Mouse (Mus musculus) embryonic facial prominence, embryonic 13.5 days (tissue): ENCODE data around the gene Scnm1. TPM values are rescaled to one million over a fixed set of nuclear protein-coding genes. Genes with fewer than 3 reads are reported as not detected.
A peak's percentile ranks its signal among the peaks of the same experiment; 100 is the strongest.

ENCODE experiments used
- ATAC-seq: fragments of 200-750 bp; cut with Nextera tagmentation; 2 replicates; pipeline ENCODE4 v1.8.0; 2017; ENCODE audit warnings: low read depth; ENCODE audit not compliant: insufficient number of reproducible peaks, insufficient read depth, low FRiP score, low TSS enrichment
- H3K27ac ChIP-seq: fragments of 300-500 bp; sonication (generic); 2 replicates; pipeline ENCODE4 v1.5.1; 2015; ENCODE audit warnings: moderate library complexity, mild to moderate bottlenecking, inconsistent platforms
- H3K27me3 ChIP-seq: fragments of 300-500 bp; sonication (generic); 2 replicates; pipeline ENCODE4 v1.6.1; 2015; ENCODE audit warnings: mild to moderate bottlenecking, inconsistent platforms
- H3K36me3 ChIP-seq: fragments of 300-500 bp; sonication (generic); 2 replicates; pipeline ENCODE4 v1.6.1; 2015; ENCODE audit warnings: mild to moderate bottlenecking, inconsistent platforms
- H3K4me1 ChIP-seq: fragments of 300-500 bp; sonication (generic); 2 replicates; pipeline ENCODE4 v1.6.1; 2015; ENCODE audit warnings: inconsistent platforms
- H3K4me2 ChIP-seq: fragments of 300-500 bp; sonication (generic); 2 replicates; pipeline ENCODE4 v1.6.1; 2015; ENCODE audit warnings: moderate library complexity, mild to moderate bottlenecking, inconsistent platforms
- H3K4me3 ChIP-seq: fragments of 300-500 bp; sonication (generic); 2 replicates; pipeline ENCODE4 v1.5.1; 2015; ENCODE audit warnings: mild to moderate bottlenecking, inconsistent platforms
- H3K9ac ChIP-seq: fragments of 300-500 bp; sonication (generic); 2 replicates; pipeline ENCODE4 v1.6.1; 2015; ENCODE audit warnings: mild to moderate bottlenecking, inconsistent platforms
- H3K9me3 ChIP-seq: fragments of 300-500 bp; sonication (generic); 2 replicates; pipeline ENCODE4 v1.6.1; 2016; ENCODE audit warnings: inconsistent platforms
- WGBS: fragments of 180-500 bp; shearing (Covaris S2); methylation state at CpG from one replicate; pipeline ENCODE4 v1.1.7; 2015; ENCODE audit warnings: mixed read lengths; 5-methylcytosine and 5-hydroxymethylcytosine counted together
- polyA plus RNA-seq: library from polyadenylated mRNA; unstranded; fragments of >200 nt; fragmentation: Nextera tagmentation; extraction: Ambion mirVana; gene quantifications from 2 replicates; pipeline ENCODE4 v1.2.1, GENCODE M21; 2015

The Scnm1 gene
- polyA plus RNA-seq, 1 experiment from 2014 or later = 75.2 TPM

DNA sequence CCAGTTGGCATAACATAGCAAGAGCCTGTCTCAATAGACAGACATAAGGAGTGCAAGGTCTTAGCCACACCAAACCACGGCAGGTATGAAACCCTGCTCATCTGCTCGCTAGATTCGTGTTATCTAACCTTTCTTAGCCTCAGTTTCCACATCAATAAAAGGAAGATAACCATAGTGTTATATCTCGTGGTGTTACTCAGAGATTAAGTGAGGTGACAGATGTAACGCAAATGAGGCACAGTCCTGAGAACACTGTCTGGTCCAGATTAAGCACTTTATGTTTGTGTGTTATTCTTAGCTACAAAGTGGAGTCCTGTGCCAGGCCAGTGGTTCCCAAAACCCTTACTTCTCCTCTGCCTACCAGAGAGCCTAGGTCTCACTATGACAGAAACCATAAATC lies 31.0 kb upstream of the Scnm1 start:
- WGBS = 82% methylated on average over 5 of the region's 5 CpGs
- no peak overlapping the region for H3K4me2 ChIP-seq
- no peak overlapping the region for H3K9ac ChIP-seq
- no peak for ATAC-seq
- no peaks in the 10 kb centered on the region; the same call in 1 of the 2 replicates for H3K9me3 ChIP-seq
- no peak overlapping the region for H3K4me3 ChIP-seq
- peaks cover 27% of the 10 kb centered on the region for H3K4me1 ChIP-seq
- H3K27ac ChIP-seq = no peak overlapping the region
- peaks cover 57% of the 10 kb centered on the region for H3K36me3 ChIP-seq
- H3K27me3 ChIP-seq = peaks cover 7% of the 10 kb centered on the region

DNA sequence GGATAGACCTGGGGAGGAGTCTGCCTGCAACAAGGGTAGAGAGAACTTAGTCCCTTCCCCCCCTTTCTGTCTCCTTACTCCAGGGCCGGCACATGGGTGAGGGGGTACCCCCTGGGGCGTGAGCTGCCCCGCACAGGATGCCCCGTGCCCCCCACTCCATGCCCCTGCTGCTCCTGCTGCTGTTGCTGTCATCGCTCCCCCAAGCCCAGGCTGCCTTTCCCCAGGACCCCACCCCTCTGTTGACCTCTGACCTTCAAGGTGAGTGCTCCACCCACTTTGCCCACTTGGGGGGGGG lies 30.4 kb upstream of the Scnm1 start:
- peaks cover 50% of the 10 kb centered on the region for H3K36me3 ChIP-seq
- no peak overlapping the region for H3K4me3 ChIP-seq
- peaks cover 32% of the 10 kb centered on the region for H3K4me1 ChIP-seq
- peaks cover under 1% of the 10 kb centered on the region for H3K27me3 ChIP-seq
- H3K4me2 ChIP-seq = no peak overlapping the region
- H3K27ac ChIP-seq = no peak overlapping the region
- no peak overlapping the region for H3K9ac ChIP-seq
- no peaks in the 10 kb centered on the region; the same call in 1 of the 2 replicates for H3K9me3 ChIP-seq
- no peak for ATAC-seq
- WGBS = 76% methylated on average over 5 of the region's 5 CpGs

DNA sequence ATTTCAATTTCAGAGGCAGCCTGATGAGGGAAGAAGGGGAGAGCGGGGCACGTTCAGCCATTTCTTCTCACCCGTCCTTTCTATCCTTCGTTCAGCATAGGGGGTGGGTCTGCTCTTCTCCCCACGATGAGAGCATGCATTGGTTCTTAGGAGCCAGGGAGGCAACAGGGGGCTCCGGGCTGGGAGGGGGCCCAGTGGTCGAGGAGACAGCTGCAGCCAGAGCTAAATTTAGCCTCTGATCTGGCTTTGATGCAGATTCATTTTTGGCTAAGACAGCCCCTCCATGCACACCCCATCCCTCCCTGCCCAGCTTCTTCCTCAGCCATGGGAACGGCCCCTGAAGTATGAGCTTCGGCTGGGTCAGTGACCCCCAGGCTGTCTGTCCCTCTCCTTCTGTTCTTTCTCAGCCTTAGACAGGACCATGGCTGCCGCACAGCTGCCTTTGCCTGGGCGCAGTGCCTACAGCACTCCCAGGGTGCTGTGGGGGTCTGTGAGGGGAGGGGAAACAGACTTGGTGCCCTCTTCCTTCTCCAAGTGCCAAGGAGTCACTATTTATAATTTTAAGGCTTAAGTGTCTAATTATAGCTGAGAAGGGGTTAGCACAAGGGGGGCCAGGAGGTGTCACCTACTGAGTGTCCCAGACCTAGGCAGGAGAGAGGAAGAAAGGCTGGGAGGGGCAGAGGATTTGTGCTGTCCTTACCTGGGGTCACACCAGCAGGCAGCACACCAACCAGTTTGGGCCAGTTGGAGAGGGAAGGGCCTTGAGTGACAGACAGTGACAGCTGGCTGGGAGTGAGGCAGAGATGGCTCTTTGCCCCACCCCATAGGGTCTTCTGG lies 29.8 kb upstream of the Scnm1 start:
- H3K9ac ChIP-seq = peak overlapping the region; percentile 44
- H3K27ac ChIP-seq = no peak overlapping the region
- 57% methylated on average over 11 of the region's 11 CpGs for WGBS
- H3K9me3 ChIP-seq = no peaks in the 10 kb centered on the region; the same call in 1 of the 2 replicates
- no peak for ATAC-seq
- peaks cover 32% of the 10 kb centered on the region for H3K4me1 ChIP-seq
- no peak overlapping the region for H3K4me3 ChIP-seq
- peaks cover 6% of the 10 kb centered on the region; the same call in 1 of the 2 replicates for H3K27me3 ChIP-seq
- peaks cover 45% of the 10 kb centered on the region for H3K36me3 ChIP-seq
- peak overlapping the region; percentile 76 for H3K4me2 ChIP-seq

DNA sequence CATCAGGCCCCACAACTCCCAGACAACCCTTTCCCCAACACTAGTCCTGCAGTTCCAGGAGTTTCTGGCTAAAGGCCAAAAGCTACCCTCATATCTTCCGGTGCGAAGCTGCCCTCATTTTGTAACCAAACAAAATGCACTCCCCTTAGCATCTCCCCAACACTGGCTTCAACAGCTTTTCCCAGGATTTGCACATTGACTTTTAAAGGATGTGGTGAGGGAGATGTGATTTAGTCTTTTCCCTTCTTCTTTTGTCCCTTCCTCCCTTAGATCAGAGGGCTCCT lies 28.5 kb upstream of the Scnm1 start:
- 37% methylated on average over 2 of the region's 2 CpGs for WGBS
- no peaks in the 10 kb centered on the region; the same call in 1 of the 2 replicates for H3K9me3 ChIP-seq

DNA sequence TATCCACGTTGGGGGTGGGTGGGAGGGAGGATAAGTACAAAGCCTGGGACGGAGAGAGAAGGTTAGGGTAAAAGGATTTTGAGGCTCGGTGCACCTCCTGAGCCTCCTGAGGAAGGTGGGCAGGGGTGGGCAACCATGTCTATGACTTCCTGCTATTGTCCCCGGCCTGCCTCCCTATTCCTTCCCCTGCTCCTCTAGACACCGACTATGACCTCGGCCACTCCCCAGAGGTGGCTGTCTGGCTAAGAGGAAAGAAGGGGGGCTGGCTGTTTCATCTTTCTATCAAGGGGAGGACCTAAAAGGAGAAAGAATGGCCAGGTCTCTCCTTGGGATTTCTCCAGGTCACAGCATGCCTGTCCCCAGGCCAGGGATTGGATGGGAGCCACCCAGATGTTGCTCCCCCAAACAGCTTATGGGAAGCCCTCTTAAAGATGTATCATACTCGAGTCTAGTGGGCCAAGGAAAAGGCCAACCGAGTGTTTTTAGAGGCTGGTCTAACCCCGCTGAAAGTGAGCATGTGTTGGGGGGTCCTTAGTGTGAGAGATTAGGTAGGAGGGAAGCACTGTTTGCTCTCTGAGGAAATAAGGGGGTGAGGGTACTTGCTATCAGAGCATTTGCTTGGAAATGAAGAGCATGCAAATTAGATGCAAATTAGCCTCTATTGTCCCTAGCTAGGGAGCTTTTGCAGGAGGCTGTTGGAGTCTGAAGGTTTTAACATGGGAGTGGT lies 28.0 kb upstream of the Scnm1 start:
- H3K27ac ChIP-seq = peak overlapping the region; percentile 45; the same call in 1 of the 2 replicates
- H3K4me3 ChIP-seq = peak overlapping the region; percentile 89
- no peak for ATAC-seq
- peaks cover 26% of the 10 kb centered on the region for H3K36me3 ChIP-seq
- peak overlapping the region; percentile 76 for H3K4me2 ChIP-seq
- H3K9me3 ChIP-seq = no peaks in the 10 kb centered on the region; the same call in 1 of the 2 replicates
- 5% methylated on average over 9 of the region's 9 CpGs for WGBS
- H3K27me3 ChIP-seq = peaks cover 6% of the 10 kb centered on the region; the same call in 1 of the 2 replicates
- H3K9ac ChIP-seq = peak overlapping the region; percentile 84
- H3K4me1 ChIP-seq = peaks cover 32% of the 10 kb centered on the region

More for the DNA sequence above, 28.5 kb upstream of the Scnm1 start:
- Histone ChIP-seq H3K4me2 (peak overlapping the region; percentile 76), H3K4me3 (peak overlapping the region; percentile 89), H3K27ac (no peak overlapping the region), H3K4me1 (peaks cover 32% of the 10 kb centered on the region), H3K27me3 (peaks cover 6% of the 10 kb centered on the region; the same call in 1 of the 2 replicates), H3K9ac (0 out of 2 replicates have a peak overlapping the region, but pooled peaks have one; percentile 84), H3K36me3 (peaks cover 31% of the 10 kb centered on the region)
- no peak for ATAC-seq

DNA sequence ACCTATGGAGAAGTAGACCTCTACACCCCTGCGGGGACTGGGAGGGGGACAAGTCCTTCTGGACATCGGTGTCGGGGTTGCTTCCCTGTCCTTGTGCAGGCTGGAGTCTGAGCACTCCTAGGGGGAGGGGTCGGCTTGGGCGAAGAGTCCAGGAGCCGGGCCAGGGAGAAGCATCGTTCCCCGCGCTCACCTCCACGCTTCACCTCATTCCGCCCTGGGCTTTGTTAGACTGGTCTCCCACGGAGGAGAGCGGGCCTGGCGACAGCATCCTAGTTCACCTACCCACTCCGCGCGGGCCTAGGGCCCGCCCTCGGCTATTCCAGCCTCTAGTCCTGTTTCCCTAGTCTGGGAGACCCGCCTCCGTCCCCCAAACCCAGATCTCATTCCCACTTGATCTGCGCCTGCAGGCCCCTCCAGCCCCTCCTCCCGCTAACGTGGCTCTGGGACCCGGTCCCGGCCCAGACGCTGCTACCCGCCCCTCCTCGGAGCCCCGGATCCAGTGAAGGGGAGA lies 27.3 kb upstream of the Scnm1 start:
- Histone ChIP-seq H3K4me2 (peak overlapping the region; percentile 76), H3K9me3 (no peaks in the 10 kb centered on the region; the same call in 1 of the 2 replicates)
- under 1% methylated on average over 30 of the region's 30 CpGs for WGBS

DNA sequence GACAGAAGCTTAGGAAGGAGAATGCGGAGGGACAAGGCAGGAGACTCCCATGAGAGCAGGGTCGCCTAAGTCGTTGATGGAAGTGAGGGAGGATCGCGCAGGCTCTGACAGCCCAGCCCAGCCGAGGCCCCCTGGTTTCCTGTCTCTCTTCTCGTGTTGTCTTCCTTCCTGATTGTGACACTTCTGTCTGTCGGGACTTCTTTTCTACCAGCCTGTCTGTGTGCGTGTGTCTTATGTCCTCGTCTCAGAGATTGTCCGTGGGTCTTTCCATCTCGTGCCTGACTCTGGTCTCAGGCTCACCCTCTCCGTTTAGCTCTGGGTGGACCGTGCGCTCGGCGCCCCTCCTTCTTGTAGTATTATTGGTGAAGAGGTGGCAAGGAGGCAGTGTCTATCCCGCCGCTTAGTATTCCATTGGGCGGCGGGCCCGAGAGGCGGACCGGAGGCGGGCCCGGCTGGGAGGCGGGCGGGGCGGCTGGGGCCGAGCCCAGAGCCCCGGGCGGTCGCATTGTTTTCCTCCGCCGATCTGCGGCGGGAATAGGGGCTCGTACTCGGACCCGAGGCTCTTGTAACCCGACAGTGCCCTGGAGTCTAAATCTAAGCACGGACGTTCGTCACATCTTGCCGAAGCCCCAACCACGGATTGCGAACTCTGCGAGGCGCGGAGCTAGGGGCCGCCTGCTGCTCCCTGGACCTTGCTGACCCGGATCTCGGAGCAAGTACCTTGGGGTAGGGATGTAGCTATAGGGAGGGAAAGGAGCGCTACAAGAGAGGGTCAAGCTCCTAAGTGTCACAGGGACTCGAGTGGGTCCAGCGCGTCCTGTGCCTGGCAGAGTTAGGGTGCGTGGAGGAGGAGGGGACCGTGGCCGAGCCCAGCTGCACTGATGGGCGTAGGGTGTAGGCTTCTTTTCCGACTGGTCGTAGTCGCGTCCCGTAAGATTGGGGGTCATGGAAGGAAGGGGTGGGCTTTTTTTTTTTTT lies 26.5 kb upstream of the Scnm1 start, which contains the start of gene Sema6c:
Sema6c (plus strand) TSS at position 471 of the 977 bp plus-strand sequence.
- under 1% methylated on average over 65 of the region's 66 CpGs for WGBS
- peak within 1 kb of the TSS; percentile 89 for H3K4me3 ChIP-seq
- H3K4me2 ChIP-seq = peak within 1 kb of the TSS; percentile 76
- peak within 1 kb of the TSS; percentile 84 for H3K9ac ChIP-seq
- H3K27ac ChIP-seq = peak within 1 kb of the TSS; percentile 45; the same call in 1 of the 2 replicates
- H3K27me3 ChIP-seq = peaks cover 6% of the 10 kb centered on the region; the same call in 1 of the 2 replicates
- peaks cover 12% of the 10 kb centered on the region for H3K36me3 ChIP-seq
- H3K9me3 ChIP-seq = no peaks in the 10 kb centered on the region
- H3K4me1 ChIP-seq = peaks cover 32% of the 10 kb centered on the region
- ATAC-seq = peak; percentile 95

More for the DNA sequence above, 27.3 kb upstream of the Scnm1 start:
- Histone ChIP-seq H3K27ac (peak overlapping the region; percentile 45; the same call in 1 of the 2 replicates), H3K4me3 (peak overlapping the region; percentile 89), H3K9ac (peak overlapping the region; percentile 84), H3K27me3 (peaks cover 6% of the 10 kb centered on the region; the same call in 1 of the 2 replicates), H3K4me1 (peaks cover 32% of the 10 kb centered on the region), H3K36me3 (peaks cover 19% of the 10 kb centered on the region)
- ATAC-seq = 0 out of 2 replicates have a peak, but pooled peaks have one; percentile 8

DNA sequence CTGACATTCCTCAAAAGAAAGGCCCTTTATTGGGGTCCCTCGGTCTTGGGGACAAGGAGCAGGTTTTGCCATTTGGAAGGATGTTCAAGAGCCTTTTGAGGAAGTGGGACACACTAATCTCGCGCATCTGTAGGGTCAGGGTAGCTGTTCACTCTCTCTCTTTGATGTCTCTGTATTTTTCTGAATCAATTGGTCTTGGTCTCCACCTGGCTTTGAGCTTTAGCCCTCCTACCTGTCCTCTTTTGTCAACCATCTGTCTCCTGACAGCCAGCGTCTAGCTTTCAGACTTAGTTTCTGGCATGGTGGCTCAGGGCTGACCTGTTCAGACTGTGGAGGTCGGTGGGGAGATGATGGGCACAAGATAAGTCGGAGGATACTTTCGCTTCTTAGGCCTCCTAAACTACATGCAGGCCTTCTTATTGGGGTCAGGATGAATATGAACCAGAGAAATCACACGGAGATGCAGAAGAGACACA lies 25.7 kb upstream of the Scnm1 start:
- no peaks in the 10 kb centered on the region for H3K9me3 ChIP-seq
- peaks cover 32% of the 10 kb centered on the region for H3K4me1 ChIP-seq
- peaks cover 6% of the 10 kb centered on the region; the same call in 1 of the 2 replicates for H3K27me3 ChIP-seq
- ATAC-seq = no peak
- WGBS = 13% methylated on average over 8 of the region's 8 CpGs
- H3K4me2 ChIP-seq = peak overlapping the region; percentile 76
- peak overlapping the region; percentile 89 for H3K4me3 ChIP-seq
- peak overlapping the region; percentile 22; the same call in 1 of the 2 replicates for H3K27ac ChIP-seq
- H3K9ac ChIP-seq = peak overlapping the region; percentile 84
- peaks cover 5% of the 10 kb centered on the region for H3K36me3 ChIP-seq

DNA sequence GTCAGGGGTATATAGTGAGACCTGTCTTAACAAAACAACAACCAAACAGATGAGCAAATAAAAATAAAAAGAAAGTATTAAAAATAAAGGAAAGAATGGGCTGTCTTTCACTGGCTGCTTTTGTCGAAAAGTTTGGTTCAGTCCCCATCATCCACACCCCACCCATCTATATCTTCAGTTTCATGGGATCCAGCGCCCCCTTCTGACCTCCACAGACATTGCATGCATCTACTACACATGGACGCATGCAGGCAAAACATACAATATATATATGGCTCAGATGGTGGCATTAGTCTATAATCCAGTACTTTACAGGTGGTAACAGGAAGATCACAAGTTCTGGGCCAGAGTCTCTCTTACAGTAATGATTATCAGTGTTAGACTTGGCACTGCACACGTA lies 20.1 kb upstream of the Scnm1 start:
- Histone ChIP-seq H3K9me3 (no peaks in the 10 kb centered on the region), H3K4me2 (no peak overlapping the region), H3K36me3 (no peaks in the 10 kb centered on the region), H3K27ac (no peak overlapping the region), H3K4me1 (no peaks in the 10 kb centered on the region), H3K27me3 (peaks cover 2% of the 10 kb centered on the region; the same call in 1 of the 2 replicates), H3K4me3 (no peak overlapping the region), H3K9ac (no peak overlapping the region)
- ATAC-seq = no peak
- WGBS = 54% methylated on average over 4 of the region's 4 CpGs

DNA sequence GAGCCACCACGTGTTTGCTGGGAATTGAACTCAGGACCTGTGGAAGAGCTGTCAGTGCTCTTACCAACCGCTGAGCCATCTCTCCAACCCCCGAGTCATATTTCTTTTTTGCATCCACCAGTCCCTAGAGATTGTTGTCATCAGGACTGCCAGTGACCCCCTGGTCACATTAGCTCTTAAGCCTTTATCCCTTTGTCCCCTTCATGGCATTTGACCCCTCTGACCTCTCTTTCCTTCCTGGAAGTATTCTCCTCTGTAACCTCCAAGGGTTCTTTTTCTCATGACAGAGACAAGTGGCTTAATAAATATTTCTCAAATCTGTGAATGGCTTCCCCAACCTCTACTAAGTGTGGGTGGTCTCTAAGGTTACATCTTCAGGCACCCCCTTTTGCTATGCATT lies 14.1 kb upstream of the Scnm1 start:
- Histone ChIP-seq H3K9me3 (no peaks in the 10 kb centered on the region), H3K4me1 (no peaks in the 10 kb centered on the region), H3K27ac (no peak overlapping the region), H3K36me3 (no peaks in the 10 kb centered on the region), H3K27me3 (no peaks in the 10 kb centered on the region), H3K4me2 (no peak overlapping the region), H3K4me3 (no peak overlapping the region), H3K9ac (no peak overlapping the region)
- 52% methylated on average over 3 of the region's 3 CpGs for WGBS
- ATAC-seq = no peak
